Mouse (Mus musculus): ENCODE data around the gene Mlip. TPM values are rescaled to one million over a fixed set of nuclear protein-coding genes. Genes with fewer than 3 reads are reported as not detected.

The Mlip gene
- 0.28 TPM in 1 of 2 replicates, not detected in the other for polyA plus RNA-seq (2015; fragmentation: Nextera tagmentation; extraction: Ambion mirVana)

DNA sequence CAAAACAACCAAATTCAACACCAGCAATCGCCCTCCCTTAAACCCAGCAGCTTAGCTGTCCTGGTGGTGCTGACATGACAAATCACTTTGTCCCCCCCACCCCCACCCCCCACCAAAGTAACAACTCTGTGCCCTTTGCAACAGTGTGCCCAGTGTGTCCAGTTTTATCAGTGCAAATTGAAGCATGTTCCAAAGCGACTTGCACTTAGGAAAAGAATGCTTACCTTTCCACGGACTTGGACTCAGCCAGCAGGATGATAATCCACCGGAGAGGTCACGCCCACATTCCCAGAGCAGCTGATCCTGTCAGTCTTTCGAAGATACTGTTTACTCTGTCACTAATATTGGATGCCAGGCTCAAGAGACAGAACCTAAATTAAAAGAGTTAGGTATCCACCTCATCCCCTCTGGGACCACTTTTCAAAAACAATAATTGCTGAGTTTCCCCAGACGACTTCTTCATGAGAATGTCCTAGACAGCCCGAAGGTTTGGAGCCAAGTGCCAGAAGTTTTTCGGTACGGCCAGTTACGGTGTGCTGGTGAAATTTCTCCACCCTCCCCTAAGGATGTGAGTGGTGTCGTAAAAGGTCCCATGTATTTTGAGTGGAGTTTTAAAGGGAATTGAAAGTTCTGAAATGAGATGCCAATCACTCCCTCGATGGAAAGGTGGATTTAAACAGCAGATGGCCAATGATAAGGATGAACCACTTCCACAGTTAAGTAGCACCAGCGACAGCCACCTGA is at the start of gene Mlip:
TSS of gene Mlip (minus strand) at position 538 of the 744 bp plus-strand sequence.
- no peaks in the 10 kb centered on the region for H3K9me3 ChIP-seq (replicated peaks)
- WGBS (ENCODE audit: insufficient replicate concordance), result 65% methylated on average over 14 of the region's 14 CpGs
- H3K36me3 ChIP-seq, result no peaks in the 10 kb centered on the region
- no peak within 1 kb of the TSS for H3K4me2 ChIP-seq
- H3K27ac ChIP-seq, result no peak within 1 kb of the TSS
- DNase-seq, result no peak
- H3K4me3 ChIP-seq (replicated peaks), result no peak within 1 kb of the TSS
- no peak within 1 kb of the TSS for H3K9ac ChIP-seq
- H3K4me1 ChIP-seq (replicated peaks), result no peaks in the 10 kb centered on the region
- no peaks in the 10 kb centered on the region for H3K27me3 ChIP-seq
- no peak for ATAC-seq (ENCODE audit: low read depth)

DNA sequence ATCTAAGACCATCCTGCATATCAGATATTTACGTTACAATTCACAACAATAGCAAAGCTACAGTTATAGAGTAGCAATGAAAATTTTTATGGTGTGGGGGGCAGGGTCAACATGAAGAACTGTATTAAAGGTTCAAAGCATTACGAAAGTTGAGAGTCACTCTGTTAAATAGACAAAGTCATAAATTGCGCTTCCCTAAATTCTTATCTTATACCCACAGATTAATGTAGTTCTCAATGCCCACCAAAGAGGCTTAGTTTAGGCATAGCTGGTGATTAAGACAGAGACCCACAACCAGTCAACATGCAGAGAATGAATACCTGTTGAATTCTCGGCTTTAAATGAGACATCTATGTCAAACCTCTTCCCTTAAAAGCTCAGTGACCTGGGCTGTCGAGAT is 47.0 kb upstream of the Mlip start:
- WGBS (ENCODE audit: insufficient replicate concordance), result 68% methylated on average over 5 of the region's 5 CpGs
- ATAC-seq (ENCODE audit: low read depth) (no peak), DNase-seq (no peak)

DNA sequence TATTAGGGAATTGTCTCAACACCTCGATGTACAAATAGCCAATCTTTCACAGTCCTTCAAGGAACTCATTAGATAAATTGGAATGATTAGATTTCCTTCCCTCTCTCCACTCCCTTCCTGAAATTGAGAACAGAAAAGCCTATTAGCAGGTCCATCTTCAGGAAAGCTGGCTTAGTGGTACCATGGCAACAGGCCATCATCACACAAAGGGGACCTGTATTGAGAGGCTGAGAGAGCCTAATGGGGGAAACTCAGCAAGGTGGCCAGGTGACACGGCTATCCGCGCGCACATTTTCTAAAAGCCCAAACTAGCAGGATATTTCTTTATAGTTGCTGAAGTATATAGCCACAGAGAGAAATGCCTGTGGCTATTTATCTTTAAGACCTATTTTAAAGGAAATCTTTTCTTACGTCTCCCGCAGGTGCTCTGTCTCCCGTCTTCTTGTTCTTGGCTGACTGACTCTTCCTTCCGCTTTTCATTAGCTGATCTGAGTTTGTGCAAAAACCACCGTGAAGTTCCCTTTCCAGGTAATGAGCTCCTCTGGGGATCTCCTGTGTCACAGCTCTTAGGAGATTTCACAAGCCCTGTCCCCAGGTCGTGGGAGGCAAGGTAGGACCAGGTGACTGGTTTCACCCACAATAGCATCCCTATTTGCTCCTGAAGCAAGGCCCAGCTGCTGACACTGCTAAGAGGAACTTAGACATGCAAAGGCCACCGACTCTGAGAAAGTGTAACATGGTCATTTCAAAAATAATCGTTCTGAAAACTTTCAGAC is 46.3 kb upstream of the Mlip start:
- Histone ChIP-seq H3K9me3 (replicated peaks) (no peaks in the 10 kb centered on the region), H3K9ac (no peak overlapping the region), H3K27ac (no peak overlapping the region), H3K4me1 (replicated peaks) (no peaks in the 10 kb centered on the region), H3K36me3 (no peaks in the 10 kb centered on the region), H3K4me2 (no peak overlapping the region), H3K4me3 (replicated peaks) (no peak overlapping the region), H3K27me3 (no peaks in the 10 kb centered on the region)
- DNase-seq (no peak), ATAC-seq (ENCODE audit: low read depth) (no peak)
- 58% methylated on average over 13 of the region's 13 CpGs for WGBS (ENCODE audit: insufficient replicate concordance)

More for the DNA sequence above, 47.0 kb upstream of the Mlip start:
- H3K9me3 ChIP-seq (replicated peaks), result no peaks in the 10 kb centered on the region
- no peaks in the 10 kb centered on the region for H3K36me3 ChIP-seq
- H3K27me3 ChIP-seq, result no peaks in the 10 kb centered on the region
- no peak overlapping the region for H3K9ac ChIP-seq
- H3K4me1 ChIP-seq (replicated peaks), result no peaks in the 10 kb centered on the region
- no peak overlapping the region for H3K4me2 ChIP-seq
- no peak overlapping the region for H3K27ac ChIP-seq
- H3K4me3 ChIP-seq (replicated peaks), result no peak overlapping the region

DNA sequence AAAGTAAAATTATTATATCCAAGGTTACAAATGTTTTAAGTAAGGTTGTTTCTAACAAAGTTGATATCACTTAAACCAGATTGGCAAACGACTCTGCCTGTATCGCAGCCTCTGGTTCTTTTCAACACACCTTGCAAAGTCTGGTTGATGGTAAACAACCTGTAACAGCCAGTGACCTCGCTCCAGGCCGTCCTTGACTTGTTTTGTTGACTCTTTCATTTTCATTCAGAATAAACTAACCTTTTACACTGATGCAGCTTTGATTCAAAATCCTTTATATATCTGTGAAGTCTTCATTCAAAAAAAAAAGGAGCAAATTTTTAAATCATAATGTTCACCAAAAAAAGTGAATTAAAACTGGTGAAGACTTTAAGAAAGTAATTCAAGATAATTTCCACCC is 44.3 kb upstream of the Mlip start:
- 52% methylated on average over 4 of the region's 4 CpGs for WGBS (ENCODE audit: insufficient replicate concordance)
- no peaks in the 10 kb centered on the region for H3K9me3 ChIP-seq (replicated peaks)
- no peak overlapping the region for H3K4me2 ChIP-seq
- H3K4me1 ChIP-seq (replicated peaks), result no peaks in the 10 kb centered on the region
- H3K27ac ChIP-seq, result no peak overlapping the region
- no peaks in the 10 kb centered on the region for H3K36me3 ChIP-seq
- no peaks in the 10 kb centered on the region for H3K27me3 ChIP-seq
- H3K9ac ChIP-seq, result no peak overlapping the region
- no peak for ATAC-seq (ENCODE audit: low read depth)
- DNase-seq, result no peak
- H3K4me3 ChIP-seq (replicated peaks), result no peak overlapping the region

DNA sequence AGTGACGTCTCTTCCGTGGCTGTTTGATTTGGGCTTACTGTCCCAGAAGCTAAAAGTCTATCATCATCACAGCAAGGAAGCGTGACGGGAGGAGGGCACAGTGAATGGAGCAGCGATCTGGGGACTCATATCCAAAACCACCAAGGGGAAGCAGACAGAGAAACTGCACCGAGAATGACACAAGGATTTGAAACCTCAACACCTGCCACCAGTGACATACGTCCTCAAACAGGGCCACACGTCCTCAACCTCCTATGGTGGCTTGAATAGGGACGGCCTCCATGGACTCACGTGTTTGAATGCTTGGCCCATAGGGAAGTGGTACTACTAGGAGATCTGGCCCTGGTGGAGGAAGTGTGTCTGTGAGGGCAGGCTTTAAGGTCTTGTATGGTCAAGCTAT is 38.5 kb upstream of the Mlip start:
- H3K9me3 ChIP-seq (replicated peaks), result no peaks in the 10 kb centered on the region
- H3K4me3 ChIP-seq (replicated peaks), result no peak overlapping the region
- no peak overlapping the region for H3K9ac ChIP-seq
- 62% methylated on average over 10 of the region's 10 CpGs for WGBS (ENCODE audit: insufficient replicate concordance)
- no peak for DNase-seq
- H3K27ac ChIP-seq, result no peak overlapping the region
- no peaks in the 10 kb centered on the region for H3K27me3 ChIP-seq
- no peak overlapping the region for H3K4me2 ChIP-seq
- H3K36me3 ChIP-seq, result no peaks in the 10 kb centered on the region
- ATAC-seq (ENCODE audit: low read depth), result no peak
- H3K4me1 ChIP-seq (replicated peaks), result no peaks in the 10 kb centered on the region

DNA sequence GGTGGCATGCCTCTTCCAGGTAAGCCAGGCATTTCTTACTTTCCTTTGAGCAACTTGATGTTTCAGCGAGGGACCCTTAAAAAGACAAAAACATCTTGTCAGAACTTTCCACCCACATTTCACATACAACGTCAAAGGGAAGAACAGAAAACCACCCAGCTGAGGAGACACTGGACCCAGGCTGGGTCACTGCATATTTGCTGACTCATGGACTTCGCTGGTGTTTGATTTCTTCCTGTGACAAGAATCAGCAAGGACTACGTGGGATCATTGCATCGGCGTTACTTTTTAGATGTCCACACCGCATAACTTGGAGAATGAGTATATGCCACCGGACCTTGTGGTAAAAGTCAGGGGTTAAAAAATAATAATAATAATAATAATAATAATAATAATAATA is 36.2 kb upstream of the Mlip start:
- Histone ChIP-seq H3K36me3 (no peaks in the 10 kb centered on the region), H3K9me3 (replicated peaks) (no peaks in the 10 kb centered on the region), H3K4me2 (no peak overlapping the region), H3K4me3 (replicated peaks) (no peak overlapping the region), H3K27ac (no peak overlapping the region), H3K9ac (no peak overlapping the region), H3K4me1 (replicated peaks) (no peaks in the 10 kb centered on the region), H3K27me3 (no peaks in the 10 kb centered on the region)
- no peak for ATAC-seq (ENCODE audit: low read depth)
- 67% methylated on average over 8 of the region's 8 CpGs for WGBS (ENCODE audit: insufficient replicate concordance)
- no peak for DNase-seq

DNA sequence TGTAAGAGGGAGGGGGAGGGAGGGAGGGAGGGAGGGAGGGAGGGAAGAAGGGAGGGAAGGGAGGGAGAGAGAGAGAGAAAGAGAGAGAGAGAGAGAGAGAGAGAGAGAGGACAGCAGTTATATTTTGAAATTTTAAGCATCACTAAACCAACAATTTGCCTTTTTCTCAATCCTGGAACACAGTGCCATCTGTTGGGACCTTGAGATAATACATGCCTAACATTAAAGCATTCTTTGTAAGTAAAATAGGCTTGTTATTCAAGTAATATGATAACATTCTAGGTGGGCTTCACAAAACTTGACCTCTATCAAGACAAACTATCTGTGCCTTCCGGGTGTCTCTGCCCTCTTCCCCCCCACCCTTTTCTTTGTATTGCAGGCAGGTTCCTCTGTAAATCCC is 34.0 kb upstream of the Mlip start:
- no peaks in the 10 kb centered on the region for H3K27me3 ChIP-seq
- no peak overlapping the region for H3K27ac ChIP-seq
- no peak overlapping the region for H3K9ac ChIP-seq
- no peak overlapping the region for H3K4me2 ChIP-seq
- no peaks in the 10 kb centered on the region for H3K4me1 ChIP-seq (replicated peaks)
- ATAC-seq (ENCODE audit: low read depth) (no peak), DNase-seq (no peak)
- no peaks in the 10 kb centered on the region for H3K36me3 ChIP-seq
- H3K9me3 ChIP-seq (replicated peaks), result no peaks in the 10 kb centered on the region
- H3K4me3 ChIP-seq (replicated peaks), result no peak overlapping the region
- WGBS (ENCODE audit: insufficient replicate concordance), result 25% methylated on average over 1 of the region's 1 CpGs

DNA sequence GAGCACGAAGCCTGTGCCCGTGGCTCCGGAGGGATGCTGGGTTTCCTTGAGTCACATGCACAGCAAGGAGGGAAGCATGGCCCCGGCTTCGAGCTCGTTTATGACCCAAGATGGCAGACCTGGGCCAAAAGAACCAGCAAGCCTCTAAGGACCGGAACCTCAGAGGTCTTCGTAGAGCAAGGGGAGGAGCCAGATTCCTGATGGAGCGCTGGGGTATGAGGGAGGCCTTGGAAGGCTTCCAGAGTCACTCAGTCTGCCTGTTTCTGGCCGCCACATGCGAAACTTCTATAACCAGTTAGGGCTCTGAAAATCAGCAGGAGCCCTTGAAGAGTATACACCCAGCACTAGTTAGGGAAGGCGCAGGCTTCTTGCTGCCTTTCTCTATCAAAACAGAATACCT is 32.8 kb upstream of the Mlip start:
- ATAC-seq (ENCODE audit: low read depth) (no peak), DNase-seq (no peak)
- Histone ChIP-seq H3K9ac (no peak overlapping the region), H3K27me3 (no peaks in the 10 kb centered on the region), H3K36me3 (no peaks in the 10 kb centered on the region), H3K4me1 (replicated peaks) (no peaks in the 10 kb centered on the region), H3K4me2 (no peak overlapping the region), H3K4me3 (replicated peaks) (no peak overlapping the region), H3K9me3 (replicated peaks) (no peaks in the 10 kb centered on the region), H3K27ac (no peak overlapping the region)
- WGBS (ENCODE audit: insufficient replicate concordance), result 77% methylated on average over 12 of the region's 12 CpGs

DNA sequence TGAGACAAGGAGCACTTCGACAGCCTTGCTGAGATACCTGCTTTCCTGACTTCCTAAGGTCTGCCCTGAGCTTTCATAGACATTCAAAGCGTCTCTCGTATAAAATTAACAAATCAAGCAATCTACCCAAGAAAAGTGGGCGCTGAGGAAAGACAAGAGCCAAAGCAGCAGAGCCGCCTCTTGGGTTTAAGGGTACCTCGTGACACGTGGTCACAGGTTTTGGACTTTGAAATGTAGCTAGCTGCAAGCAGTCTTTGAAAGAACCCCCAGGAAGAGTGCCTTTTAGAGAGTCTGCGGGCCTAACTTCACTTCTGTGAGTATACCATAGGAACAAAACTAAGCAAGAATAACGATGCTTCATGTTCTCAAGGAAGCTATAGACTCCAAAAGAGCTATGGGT is 31.9 kb upstream of the Mlip start:
- Histone ChIP-seq H3K27ac (no peak overlapping the region), H3K9ac (no peak overlapping the region), H3K9me3 (replicated peaks) (no peaks in the 10 kb centered on the region), H3K4me2 (no peak overlapping the region), H3K36me3 (no peaks in the 10 kb centered on the region), H3K4me3 (replicated peaks) (no peak overlapping the region), H3K27me3 (no peaks in the 10 kb centered on the region), H3K4me1 (replicated peaks) (no peaks in the 10 kb centered on the region)
- ATAC-seq (ENCODE audit: low read depth) (no peak), DNase-seq (no peak)
- 64% methylated on average over 9 of the region's 9 CpGs for WGBS (ENCODE audit: insufficient replicate concordance)

DNA sequence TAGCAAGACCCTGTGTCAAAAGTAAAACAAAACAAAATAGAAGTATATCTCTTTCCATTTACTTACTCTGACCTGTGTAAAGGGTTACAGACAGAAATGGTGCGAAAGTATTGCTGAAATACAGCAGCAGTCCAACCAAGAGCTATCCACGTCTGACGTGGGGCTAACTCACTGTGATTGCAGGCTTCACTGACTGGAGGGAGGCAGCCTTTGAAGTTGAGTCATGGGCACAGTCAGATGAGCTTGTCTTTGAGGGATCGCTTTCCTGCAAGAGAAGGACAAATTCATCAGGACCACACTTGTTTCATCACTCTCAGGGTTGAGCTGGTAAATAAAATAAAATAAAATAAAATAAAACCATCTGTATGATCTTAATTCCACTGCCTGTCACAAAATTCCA is 31.2 kb upstream of the Mlip start:
- Histone ChIP-seq H3K9me3 (replicated peaks) (no peaks in the 10 kb centered on the region), H3K4me1 (replicated peaks) (no peaks in the 10 kb centered on the region), H3K27ac (no peak overlapping the region), H3K4me3 (replicated peaks) (no peak overlapping the region), H3K4me2 (no peak overlapping the region), H3K9ac (no peak overlapping the region), H3K27me3 (no peaks in the 10 kb centered on the region), H3K36me3 (no peaks in the 10 kb centered on the region)
- ATAC-seq (ENCODE audit: low read depth) (no peak), DNase-seq (no peak)
- 65% methylated on average over 4 of the region's 4 CpGs for WGBS (ENCODE audit: insufficient replicate concordance)

DNA sequence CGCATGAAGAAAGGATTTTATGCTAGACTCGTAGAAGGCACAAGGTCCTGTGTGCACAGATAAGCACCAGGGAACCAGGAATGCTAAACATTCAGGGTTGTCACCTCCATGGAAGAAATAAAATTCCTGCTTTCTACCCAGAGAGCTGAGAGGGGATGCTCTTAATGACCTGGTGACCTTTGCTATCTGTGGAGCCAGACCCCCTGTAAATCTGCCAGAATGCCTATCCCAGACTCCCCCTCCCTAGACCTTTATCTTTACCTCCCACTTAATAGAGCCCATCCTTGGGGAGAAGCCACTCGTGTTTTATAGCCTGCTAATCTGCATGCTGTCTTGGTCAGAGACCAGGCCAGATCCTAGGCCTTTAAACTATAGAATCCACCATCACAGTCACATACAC is 29.7 kb upstream of the Mlip start:
- no peak overlapping the region for H3K4me3 ChIP-seq (replicated peaks)
- DNase-seq (no peak), ATAC-seq (ENCODE audit: low read depth) (no peak)
- no peaks in the 10 kb centered on the region for H3K27me3 ChIP-seq
- no peaks in the 10 kb centered on the region for H3K9me3 ChIP-seq (replicated peaks)
- H3K27ac ChIP-seq, result no peak overlapping the region
- 31% methylated on average over 3 of the region's 3 CpGs for WGBS (ENCODE audit: insufficient replicate concordance)
- no peak overlapping the region for H3K4me2 ChIP-seq
- H3K36me3 ChIP-seq, result no peaks in the 10 kb centered on the region
- H3K4me1 ChIP-seq (replicated peaks), result no peaks in the 10 kb centered on the region
- H3K9ac ChIP-seq, result no peak overlapping the region

DNA sequence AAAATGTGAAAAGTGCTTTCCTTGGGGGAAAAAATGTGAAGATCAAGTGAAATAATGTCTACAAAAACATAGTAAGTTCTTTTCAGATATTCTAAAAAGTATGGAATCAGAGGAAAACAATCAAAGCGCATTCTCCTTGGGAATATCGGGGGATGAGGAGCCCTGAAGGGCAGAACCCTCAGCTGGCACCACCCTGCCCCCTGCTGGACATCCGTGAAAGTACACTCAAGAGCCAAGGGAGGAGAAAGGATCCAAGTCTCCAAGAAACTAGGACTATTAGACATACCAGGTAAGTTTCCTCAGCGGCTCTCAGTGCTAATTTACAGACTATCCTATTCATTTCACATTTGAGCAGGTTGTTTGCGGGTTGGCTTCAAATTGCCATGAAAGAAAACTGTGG is 28.8 kb upstream of the Mlip start:
- Histone ChIP-seq H3K27ac (no peak overlapping the region), H3K4me3 (replicated peaks) (no peak overlapping the region), H3K4me2 (no peak overlapping the region), H3K4me1 (replicated peaks) (no peaks in the 10 kb centered on the region), H3K36me3 (no peaks in the 10 kb centered on the region), H3K27me3 (no peaks in the 10 kb centered on the region), H3K9ac (no peak overlapping the region), H3K9me3 (replicated peaks) (no peaks in the 10 kb centered on the region)
- ATAC-seq (ENCODE audit: low read depth), result no peak
- 15% methylated on average over 5 of the region's 5 CpGs for WGBS (ENCODE audit: insufficient replicate concordance)
- DNase-seq, result peak; percentile 10
